Comparison of ENCODE assay signal across 26 mouse cellular contexts in the genomic region with DNA sequence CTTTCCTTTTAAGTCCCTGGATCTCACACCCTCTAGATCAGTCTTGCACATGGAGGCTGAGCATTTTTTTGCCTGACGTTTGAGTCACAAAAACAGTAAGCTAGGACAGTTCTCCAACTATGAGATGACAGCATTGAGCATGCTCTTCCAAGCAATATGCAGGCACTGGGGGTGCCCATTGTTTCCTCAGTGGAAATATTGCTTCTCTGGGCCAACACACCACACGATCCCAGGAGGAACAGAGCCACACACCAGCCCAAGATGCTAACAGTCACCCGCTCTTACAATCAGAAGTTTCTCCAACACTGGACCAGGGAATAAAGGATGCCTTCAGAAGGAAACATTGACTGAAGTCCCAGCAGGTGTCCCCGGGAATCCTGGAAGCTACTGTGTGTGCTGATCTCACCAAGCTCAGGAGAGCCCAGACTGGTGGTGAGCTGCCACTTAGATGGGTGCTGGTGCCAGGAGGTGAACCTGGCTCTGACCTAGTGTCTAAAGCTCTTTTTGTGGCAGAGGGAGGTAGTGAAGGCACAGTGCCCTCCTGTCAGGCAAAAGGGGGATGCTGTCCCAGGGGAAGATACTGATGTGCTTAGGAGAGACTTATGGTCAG. TPM values are rescaled to one million over a fixed set of nuclear protein-coding genes. Genes with fewer than 3 reads are reported as not detected.
A peak's percentile ranks its signal among the peaks of the same experiment; 100 is the strongest.
DNase-seq lines count a peak whose midpoint lies in the region; ATAC-seq lines count a peak whose summit lies in the region.
"Had no signal": no experiment of that assay in that cellular context is flagged by ENCODE, and none has a peak within 500 bp of the region (broad histone marks: within the 10 kb centered on the region; RNA-seq: fewer than 3 reads in every experiment).

No protein-coding gene starts in this region.

- peaks cover 100% of the 10 kb centered on the region for H3K27me3 ChIP-seq in embryonic facial prominence, embryonic 10.5 days (replicated peaks; ENCODE audit: low read depth, poor library complexity, severe bottlenecking)
- H3K27me3 ChIP-seq in hindbrain, embryonic 11.5 days (ENCODE audit: control insufficient read depth, insufficient read depth, low read length), result peaks cover 92% of the 10 kb centered on the region
- H3K27me3 ChIP-seq in limb, embryonic 10.5 days (ENCODE audit: low read depth, poor library complexity, severe bottlenecking), result peaks cover 90% of the 10 kb centered on the region
- peaks cover 90% of the 10 kb centered on the region for H3K27me3 ChIP-seq in midbrain, embryonic 14.5 days (ENCODE audit: control insufficient read depth, insufficient read depth, low read length)

- H3K4me2 ChIP-seq in hindbrain, embryonic 11.5 days (replicated peaks; ENCODE audit: low read depth, low read length), result no peak overlapping the region; the same call in 1 of the 2 replicates
- H3K4me2 ChIP-seq in midbrain, embryonic 14.5 days (ENCODE audit: low read length), result peak overlapping the region; percentile 44
- H3K4me2 ChIP-seq: embryonic facial prominence, embryonic 13.5 days; forebrain, embryonic 15.5 days; heart, embryonic 13.5 days; liver, embryonic 15.5 days had no signal

- H3K9me3 ChIP-seq in embryonic facial prominence, embryonic 10.5 days, result no peaks in the 10 kb centered on the region
- H3K9me3 ChIP-seq in hindbrain, embryonic 11.5 days (ENCODE audit: control insufficient read depth, low read length), result no peaks in the 10 kb centered on the region
- H3K9me3 ChIP-seq in limb, embryonic 10.5 days (replicated peaks), result no peaks in the 10 kb centered on the region
- H3K9me3 ChIP-seq in midbrain, embryonic 14.5 days (ENCODE audit: control insufficient read depth, low read length), result no peaks in the 10 kb centered on the region
- H3K9me3 ChIP-seq: embryonic facial prominence, embryonic 13.5 days; forebrain, embryonic 15.5 days; heart, embryonic 13.5 days; liver, embryonic 15.5 days had no signal

- no peaks in the 10 kb centered on the region for H3K36me3 ChIP-seq in embryonic facial prominence, embryonic 10.5 days (replicated peaks)
- H3K36me3 ChIP-seq in hindbrain, embryonic 11.5 days (ENCODE audit: control insufficient read depth, insufficient read depth, low read length), result no peaks in the 10 kb centered on the region
- peaks cover 39% of the 10 kb centered on the region for H3K36me3 ChIP-seq in limb, embryonic 10.5 days
- no peaks in the 10 kb centered on the region for H3K36me3 ChIP-seq in midbrain, embryonic 14.5 days (ENCODE audit: control insufficient read depth, insufficient read depth, low read length)
- H3K36me3 ChIP-seq: embryonic facial prominence, embryonic 13.5 days; forebrain, embryonic 15.5 days; heart, embryonic 13.5 days; liver, embryonic 15.5 days had no signal

- no peak overlapping the region for H3K27ac ChIP-seq in embryonic facial prominence, embryonic 10.5 days (replicated peaks)
- no peak overlapping the region for H3K27ac ChIP-seq in hindbrain, embryonic 11.5 days (ENCODE audit: low read depth, low read length)
- peak overlapping the region; percentile 93 for H3K27ac ChIP-seq in limb, embryonic 10.5 days
- H3K27ac ChIP-seq in midbrain, embryonic 14.5 days (replicated peaks; ENCODE audit: low read depth, low read length), result no peak overlapping the region
- H3K27ac ChIP-seq: embryonic facial prominence, embryonic 13.5 days; forebrain, embryonic 15.5 days; heart, embryonic 13.5 days; left cerebral cortex, adult 2 months; liver, embryonic 15.5 days had no signal

- 29% methylated on average over 4 of the region's 4 CpGs for WGBS in embryonic facial prominence, embryonic 10.5 days
- 12% methylated on average over 4 of the region's 4 CpGs for WGBS in hindbrain, embryonic 11.5 days
- WGBS in limb, embryonic 10.5 days, result 16% methylated on average over 4 of the region's 4 CpGs
- WGBS in midbrain, embryonic 14.5 days, result 38% methylated on average over 4 of the region's 4 CpGs

- no peak for ATAC-seq in hindbrain, embryonic 11.5 days (ENCODE audit: low FRiP score)
- ATAC-seq in midbrain, embryonic 14.5 days (ENCODE audit: low FRiP score, low TSS enrichment), result no peak
- ATAC-seq: forebrain, embryonic 15.5 days had no signal

- no peak overlapping the region for H3K4me3 ChIP-seq in embryonic facial prominence, embryonic 10.5 days
- H3K4me3 ChIP-seq in hindbrain, embryonic 11.5 days (ENCODE audit: low read depth, low read length), result no peak overlapping the region
- H3K4me3 ChIP-seq in limb, embryonic 10.5 days, result peak overlapping the region; percentile 79
- H3K4me3 ChIP-seq in midbrain, embryonic 14.5 days (replicated peaks; ENCODE audit: low read depth, low read length), result no peak overlapping the region
- H3K4me3 ChIP-seq: embryonic facial prominence, embryonic 13.5 days; forebrain, embryonic 15.5 days; heart, embryonic 13.5 days; left cerebral cortex, adult 2 months; liver, embryonic 15.5 days had no signal

- H3K9ac ChIP-seq in hindbrain, embryonic 11.5 days (ENCODE audit: low read depth, low read length), result 0 out of 2 replicates have a peak overlapping the region, but pooled peaks have one; percentile 11
- no peak overlapping the region; the same call in 1 of the 2 replicates for H3K9ac ChIP-seq in midbrain, embryonic 14.5 days (replicated peaks; ENCODE audit: low read length)
- H3K9ac ChIP-seq: embryonic facial prominence, embryonic 13.5 days; forebrain, embryonic 15.5 days; heart, embryonic 13.5 days; liver, embryonic 15.5 days had no signal

- DNase-seq in embryonic facial prominence, embryonic 10.5 days (ENCODE audit: low spot score), result peak; percentile 35
- DNase-seq in hindbrain, embryonic 11.5 days (ENCODE audit: low spot score), result no peak
- DNase-seq in limb, embryonic 10.5 days (ENCODE audit: low spot score), result peak; percentile 57
- DNase-seq in midbrain, embryonic 14.5 days, result no peak
- no peak for DNase-seq in layer of hippocampus, adult 8-10 months (ENCODE audit: low spot score in 2 of 2)
- no peak for DNase-seq in cerebellum, postnatal 25 days
- DNase-seq in cerebellum, adult 9-11 months, result no peak
- DNase-seq: adrenal gland, postnatal 36 days; cerebellum, adult 18-20 months; kidney, postnatal 36 days; layer of hippocampus, adult 9-11 months; left cerebral cortex, postnatal 4 days; right cerebral cortex, postnatal 25 days; thymus, adult 2 months had no signal

- H3K4me1 ChIP-seq in embryonic facial prominence, embryonic 10.5 days, result peaks cover 62% of the 10 kb centered on the region
- H3K4me1 ChIP-seq in hindbrain, embryonic 11.5 days (replicated peaks; ENCODE audit: control insufficient read depth, insufficient read depth, low read length), result peaks cover 20% of the 10 kb centered on the region
- peaks cover 90% of the 10 kb centered on the region for H3K4me1 ChIP-seq in limb, embryonic 10.5 days
- 0 out of 2 replicates have a peak, but pooled peaks cover 8% of the 10 kb centered on the region for H3K4me1 ChIP-seq in midbrain, embryonic 14.5 days (ENCODE audit: control insufficient read depth, insufficient read depth, low read length)

RNA-seq across cellular contexts. Expression of a gene that starts 5.7 kb away (rescaled TPM):
- polyA plus RNA-seq in embryonic facial prominence, embryonic 10.5 days (2016; fragmentation: Nextera tagmentation; extraction: Ambion mirVana), result 0.85 and 0.99 TPM in 2 replicates
- 4.2 and 5.0 TPM in 2 replicates for polyA plus RNA-seq in hindbrain, embryonic 11.5 days (2014; fragmentation: Nextera tagmentation; extraction: Ambion mirVana)
- 11.0 and 13.9 TPM in 2 replicates for polyA plus RNA-seq in limb, embryonic 10.5 days (2016; fragmentation: Nextera tagmentation; extraction: Ambion mirVana)
- 1.7 and 2.3 TPM in 2 replicates for polyA plus RNA-seq in midbrain, embryonic 14.5 days (2014; fragmentation: Nextera tagmentation; extraction: Ambion mirVana)
- total RNA-seq in layer of hippocampus, adult 8-10 months (2022), result under 1 TPM in 2 of 4 experiments, not detected in 2; 0.08 to 0.55 TPM
- total RNA-seq: common myeloid progenitor, adult 5-6 weeks; monocyte, adult 5-6 weeks; neutrophil, adult 5-6 weeks had no signal
- polyA plus RNA-seq: C2C12; heart, embryonic 13.5 days; intestine, embryonic 14.5 days; liver, embryonic 15.5 days; lung, embryonic 16.5 days; stomach, embryonic 16.5 days had no signal

Comparison
In these comparisons a context has a peak if more than half of its experiments do, and no peak if none do; other contexts are left out.
1. DNase-seq: peak in embryonic facial prominence, embryonic 10.5 days (single experiment) and limb, embryonic 10.5 days (single experiment); none in hindbrain, embryonic 11.5 days (single experiment), midbrain, embryonic 14.5 days (single experiment), layer of hippocampus, adult 8-10 months (0 of 2), cerebellum, postnatal 25 days (0 of 2) and cerebellum, adult 9-11 months (single experiment).